In genomic region chr6:108531324-108532311, GRCm38 (mm10) we compare ENCODE assay signal across 7 mouse cellular contexts.
DNase-seq lines count a peak whose midpoint lies in the region; ATAC-seq and TF ChIP-seq lines count a peak whose summit lies in the region.

No protein-coding gene starts in this region.

- peaks cover 5 to 28% of the 10 kb centered on the region in 2 experiments for H3K4me1 ChIP-seq in ES-E14 (ENCODE audit: control insufficient read depth in 2 of 2, insufficient read depth in 2 of 2, low read length in 2 of 2, poor library complexity in 1 of 2)
- H3K4me1 ChIP-seq in heart, embryonic 15.5 days (replicated peaks), result peaks cover 38% of the 10 kb centered on the region

- H3K36me3 ChIP-seq in ES-E14 (ENCODE audit: control insufficient read depth, insufficient read depth, low read length, poor library complexity, severe bottlenecking), result no peaks in the 10 kb centered on the region; the same call in 1 of the 2 replicates
- no peaks in the 10 kb centered on the region for H3K36me3 ChIP-seq in heart, embryonic 15.5 days

- no peaks in the 10 kb centered on the region for H3K9me3 ChIP-seq in ES-E14 (ENCODE audit: control insufficient read depth, insufficient read depth, low read depth, low read length)
- no peaks in the 10 kb centered on the region for H3K9me3 ChIP-seq in heart, embryonic 15.5 days (replicated peaks)

- no peak overlapping the region for H3K4me2 ChIP-seq in heart, embryonic 15.5 days

- peak; percentile 42 for ATAC-seq in activated CD4-positive, CD25-positive, alpha-beta regulatory T cell, adult 4 months
- ATAC-seq in heart, embryonic 15.5 days (replicated peaks; ENCODE audit: insufficient number of reproducible peaks, insufficient read depth, low FRiP score, low read depth), result no peak

- in situ Hi-C loops in ES-E14 (cut with MboI; ENCODE audit: low sequenced_read_pairs in 2 of 2, unreplicated experiment in 2 of 2), result no loop called here

- intact Hi-C loops in left cerebral cortex, postnatal 10 days (cut with DNase I), result no loop called here

- DNase-seq in ES-E14 (ENCODE audit: low read depth, low spot score), result peak; percentile 28
- DNase-seq in kidney, postnatal 25 days, result peak; percentile 58 to 87
- DNase-seq in mesoderm, embryonic 11.5 days (ENCODE audit: low read depth, low spot score), result peak; percentile 59
- DNase-seq in testis, postnatal 10 days (ENCODE audit: low spot score), result peak; percentile 65
- DNase-seq in left cerebral cortex, postnatal 10 days (ENCODE audit: extremely low spot score in 1 of 2, low spot score in 2 of 2), result no peak

- no peaks in the 10 kb centered on the region for H3K27me3 ChIP-seq in heart, embryonic 15.5 days

- peak overlapping the region in 1 of 2 experiments; percentile 16; a peak in 1 of 4 replicates for H3K4me3 ChIP-seq in ES-E14 (ENCODE audit: insufficient read depth in 1 of 2, low read depth in 1 of 2, low read length in 2 of 2, poor library complexity in 1 of 2, severe bottlenecking in 1 of 2)
- H3K4me3 ChIP-seq in heart, embryonic 15.5 days, result no peak overlapping the region

- no peak overlapping the region for H3K9ac ChIP-seq in ES-E14 (ENCODE audit: insufficient read depth, low read depth, low read length, poor library complexity, severe bottlenecking)
- H3K9ac ChIP-seq in heart, embryonic 15.5 days, result no peak overlapping the region

- peak overlapping the region; percentile 35 for H3K27ac ChIP-seq in ES-E14 (ENCODE audit: insufficient read depth, low read depth, low read length, poor library complexity, severe bottlenecking)
- peak overlapping the region; percentile 52 for H3K27ac ChIP-seq in heart, embryonic 15.5 days

- 39% methylated on average over 12 of the region's 12 CpGs for WGBS in heart, embryonic 15.5 days

TF ChIP-seq in ES-E14, 5 proteins besides CTCF, POLR2A, EP300 and RAD21:
- TF ChIP-seq CHD2 (IDR thresholded peaks at IDR 0.05; ENCODE audit: low read depth, low read length) (no peak), ZC3H11A (IDR thresholded peaks at IDR 0.05; ENCODE audit: borderline replicate concordance, low read depth, low read length) (no peak), HCFC1 (IDR thresholded peaks at IDR 0.05; ENCODE audit: borderline replicate concordance, insufficient read depth, low read length) (no peak), MAFK (IDR thresholded peaks at IDR 0.05; ENCODE audit: insufficient read depth, low read depth, low read length) (no peak), ZNF384 (IDR thresholded peaks at IDR 0.05; ENCODE audit: low read depth, low read length) (no peak)

Comparison
In these comparisons a context has a peak if more than half of its experiments do, and no peak if none do; other contexts are left out.
1. DNase-seq: peak in ES-E14 (single experiment), kidney, postnatal 25 days (2 of 2), mesoderm, embryonic 11.5 days (single experiment) and testis, postnatal 10 days (single experiment); none in left cerebral cortex, postnatal 10 days (0 of 2).